Mouse (Mus musculus) kidney, postnatal 0 days (tissue): ENCODE data around the gene Cbx7. TPM values are rescaled to one million over a fixed set of nuclear protein-coding genes. Genes with fewer than 3 reads are reported as not detected.
A peak's percentile ranks its signal among the peaks of the same experiment; 100 is the strongest.

Experiments used
- ATAC-seq: fragments of 200-750 bp; cut with Nextera tagmentation; replicated peaks from 2 replicates; pipeline ENCODE4 v1.8.0; 2017; ENCODE audit warnings: low read depth, moderate number of reproducible peaks, moderate TSS enrichment, moderate library complexity; ENCODE audit not compliant: low FRiP score
- DNase-seq: peaks from one replicate; pipeline ENCODE4 v3.0.0-alpha.2; 2016; ENCODE audit warnings: low spot score
- H3K27ac ChIP-seq: fragments of 300-500 bp; sonication (generic); 2 replicates; pipeline ENCODE4 v1.5.1; 2014; ENCODE audit warnings: mild to moderate bottlenecking
- H3K27me3 ChIP-seq: fragments of 300-500 bp; sonication (generic); 2 replicates; pipeline ENCODE4 v1.6.1; 2014; ENCODE audit warnings: low read length, mixed read lengths; ENCODE audit not compliant: insufficient read depth
- H3K36me3 ChIP-seq: fragments of 300-500 bp; sonication (generic); 2 replicates; pipeline ENCODE4 v1.6.1; 2014; ENCODE audit warnings: low read length, mixed read lengths; ENCODE audit not compliant: insufficient read depth
- H3K4me1 ChIP-seq: fragments of 300-500 bp; sonication (generic); replicated peaks from 2 replicates; pipeline ENCODE4 v1.6.1; 2014; ENCODE audit warnings: antibody characterized with exemption, low read length, mixed read lengths; ENCODE audit not compliant: insufficient read depth
- H3K4me2 ChIP-seq: fragments of 300-500 bp; sonication (generic); 2 replicates; pipeline ENCODE4 v1.6.1; 2014; ENCODE audit warnings: mild to moderate bottlenecking, low read length, moderate library complexity, mixed read lengths
- H3K4me3 ChIP-seq: fragments of 300-500 bp; sonication (generic); replicated peaks from 2 replicates; pipeline ENCODE4 v1.5.1; 2014; ENCODE audit warnings: low read depth, low read length
- H3K9ac ChIP-seq: fragments of 300-500 bp; sonication (generic); 2 replicates; pipeline ENCODE4 v1.6.1; 2014; ENCODE audit warnings: low read depth, low read length
- H3K9me3 ChIP-seq: fragments of 300-500 bp; sonication (generic); replicated peaks from 2 replicates; pipeline ENCODE4 v1.6.1; 2016; ENCODE audit warnings: low read length, inconsistent platforms, mixed read lengths
- CTCF ChIP-seq: IDR thresholded peaks from 2 replicates; pipeline ENCODE4 v1.5.1; 2016; ENCODE audit warnings: antibody characterized with exemption, low read depth, mild to moderate bottlenecking, moderate library complexity
- WGBS: fragments of 180-500 bp; shearing (Covaris S2); extraction: QIAGEN DNeasy Blood & Tissue Kit; methylation state at CpG from one replicate; pipeline ENCODE4 v1.1.7; 2014; 5-methylcytosine and 5-hydroxymethylcytosine counted together
- polyA plus RNA-seq: library from polyadenylated mRNA; unstranded; fragments of >200 nt; fragmentation: Nextera tagmentation; extraction: Ambion mirVana; gene quantifications from 2 replicates; pipeline ENCODE4 v1.2.1, GENCODE M21; 2015

Cbx7 gene
- polyA plus RNA-seq, 1 experiment from 2014 or later: 4.6 TPM

- peak; percentile 50 for TF ChIP-seq CTCF
- Histone ChIP-seq H3K4me1 (peaks cover 16% of the 10 kb centered on the region), H3K36me3 (no peaks in the 10 kb centered on the region), H3K27ac (peak overlapping the region; percentile 47; the same call in 1 of the 2 replicates), H3K9ac (peak overlapping the region; percentile 55), H3K4me2 (peak overlapping the region; percentile 91), H3K4me3 (peak overlapping the region; percentile 68), H3K9me3 (no peaks in the 10 kb centered on the region), H3K27me3 (0 out of 2 replicates have a peak, but pooled peaks cover 3% of the 10 kb centered on the region)
- DNase-seq: peak; percentile 87
- under 1% methylated on average over 60 of the region's 62 CpGs for WGBS
- peak; percentile 53 for ATAC-seq
Observed at GRCm38 (mm10) chr15:79932323-79932987, 38.5 kb downstream of the Cbx7 start.

DNA sequence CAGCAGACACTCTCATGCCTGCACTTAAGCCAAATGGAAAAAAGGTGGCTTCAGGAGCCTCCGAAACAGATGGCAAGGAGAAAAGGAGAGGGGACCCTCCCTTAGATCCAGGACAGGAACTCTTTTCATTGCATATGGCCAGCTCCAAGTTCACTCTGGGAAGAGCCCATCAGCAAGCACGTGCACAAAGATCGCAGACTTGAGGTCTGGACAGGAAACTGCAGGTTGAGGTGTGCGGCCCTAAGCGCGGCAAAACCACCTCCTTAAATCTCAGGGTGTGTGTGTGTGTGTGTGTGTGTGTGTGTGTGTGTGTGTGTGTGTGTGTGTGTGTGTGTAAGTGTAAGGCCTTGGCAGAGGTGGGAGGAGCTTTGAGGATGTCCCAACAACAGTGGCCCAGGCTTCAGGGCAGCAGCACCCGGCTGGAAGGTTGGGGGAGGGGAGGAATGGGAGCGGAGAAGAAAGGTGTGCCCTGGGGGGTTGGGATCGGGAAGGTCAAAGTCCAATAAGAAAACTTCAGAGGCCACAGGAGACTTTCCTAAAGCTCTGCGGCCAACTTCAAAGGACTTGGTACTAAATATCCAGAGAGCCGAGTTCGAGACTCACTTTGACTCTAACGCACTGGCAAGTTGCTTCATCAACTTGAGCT, 39.3 kb downstream of the Cbx7 start:
- Histone ChIP-seq H3K4me3 (peak overlapping the region; percentile 68), H3K27me3 (0 out of 2 replicates have a peak, but pooled peaks cover 3% of the 10 kb centered on the region), H3K36me3 (no peaks in the 10 kb centered on the region), H3K4me1 (peaks cover 21% of the 10 kb centered on the region), H3K27ac (0 out of 2 replicates have a peak overlapping the region, but pooled peaks have one; percentile 47), H3K9ac (peak overlapping the region; percentile 55; the same call in 1 of the 2 replicates), H3K9me3 (no peaks in the 10 kb centered on the region), H3K4me2 (peak overlapping the region; percentile 91)
- ATAC-seq (no peak), DNase-seq (no peak)
- WGBS: 29% methylated on average over 13 of the region's 13 CpGs
- no peak for TF ChIP-seq CTCF

- Histone ChIP-seq H3K27ac (no peak overlapping the region), H3K4me2 (no peak overlapping the region), H3K9ac (no peak overlapping the region), H3K9me3 (no peaks in the 10 kb centered on the region), H3K4me3 (no peak overlapping the region), H3K27me3 (0 out of 2 replicates have a peak, but pooled peaks cover 3% of the 10 kb centered on the region), H3K4me1 (peaks cover 21% of the 10 kb centered on the region), H3K36me3 (no peaks in the 10 kb centered on the region)
- 90% methylated on average over 3 of the region's 3 CpGs for WGBS
- no peak for TF ChIP-seq CTCF
- DNase-seq (no peak), ATAC-seq (no peak)
Observed at GRCm38 (mm10) chr15:79929734-79930133, 41.2 kb downstream of the Cbx7 start.

GRCm38 (mm10) chr15:79928736-79929135, 42.2 kb downstream of the Cbx7 start:
- no peak overlapping the region for H3K4me2 ChIP-seq
- no peak overlapping the region for H3K9ac ChIP-seq
- 100% methylated on average over 2 of the region's 2 CpGs for WGBS
- peaks cover 16% of the 10 kb centered on the region for H3K4me1 ChIP-seq
- 0 out of 2 replicates have a peak, but pooled peaks cover 3% of the 10 kb centered on the region for H3K27me3 ChIP-seq
- ATAC-seq: no peak
- no peak for DNase-seq
- TF ChIP-seq CTCF: no peak
- H3K36me3 ChIP-seq: no peaks in the 10 kb centered on the region
- H3K9me3 ChIP-seq: no peaks in the 10 kb centered on the region
- H3K27ac ChIP-seq: no peak overlapping the region
- H3K4me3 ChIP-seq: no peak overlapping the region

- no peak overlapping the region for H3K4me3 ChIP-seq
- H3K4me2 ChIP-seq: peak overlapping the region; percentile 70
- WGBS: 89% methylated on average over 3 of the region's 3 CpGs
- ATAC-seq: no peak
- TF ChIP-seq CTCF: no peak
- 0 out of 2 replicates have a peak, but pooled peaks cover 2% of the 10 kb centered on the region for H3K27me3 ChIP-seq
- no peak for DNase-seq
- no peaks in the 10 kb centered on the region for H3K36me3 ChIP-seq
- H3K9ac ChIP-seq: peak overlapping the region; percentile 68
- H3K9me3 ChIP-seq: no peaks in the 10 kb centered on the region
- peaks cover 14% of the 10 kb centered on the region; the same call in 1 of the 2 replicates for H3K4me1 ChIP-seq
- peak overlapping the region; percentile 88 for H3K27ac ChIP-seq
Observed at GRCm38 (mm10) chr15:79928316-79928715, 42.6 kb downstream of the Cbx7 start.

DNA sequence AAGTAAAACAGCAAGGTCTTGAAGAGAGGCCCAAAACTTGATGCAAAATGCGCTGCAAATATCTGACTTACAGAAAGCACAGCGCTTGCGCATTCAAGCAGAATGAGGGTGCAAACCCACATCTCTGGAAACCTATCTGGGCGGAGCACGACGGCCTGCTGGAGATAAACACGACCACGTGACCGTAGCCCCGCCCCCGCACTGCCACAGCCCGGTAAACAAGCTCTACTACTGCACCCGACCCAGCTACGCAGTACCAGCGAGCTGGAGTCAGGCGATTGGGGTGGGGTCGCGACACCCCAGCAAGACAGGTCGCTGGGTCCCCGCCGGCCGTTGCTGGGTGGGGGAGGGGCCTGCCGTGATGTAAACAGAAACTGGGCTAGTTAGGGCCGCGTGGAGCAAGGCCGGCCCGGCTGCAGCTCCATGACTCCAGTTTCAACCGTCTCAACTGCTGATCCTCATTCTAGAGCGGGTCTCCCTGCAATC, 43.2 kb downstream of the Cbx7 start:
- Histone ChIP-seq H3K4me3 (peak overlapping the region; percentile 43), H3K27ac (peak overlapping the region; percentile 88), H3K27me3 (no peaks in the 10 kb centered on the region), H3K9me3 (no peaks in the 10 kb centered on the region), H3K4me2 (peak overlapping the region; percentile 70), H3K36me3 (no peaks in the 10 kb centered on the region), H3K9ac (peak overlapping the region; percentile 68), H3K4me1 (peaks cover 14% of the 10 kb centered on the region; the same call in 1 of the 2 replicates)
- DNase-seq (peak; percentile 95), ATAC-seq (peak; percentile 74)
- no peak for TF ChIP-seq CTCF
- under 1% methylated on average over 29 of the region's 29 CpGs for WGBS
